Mouse (Mus musculus) large intestine, adult 2 months (tissue): ENCODE measurements around the gene Ceacam1. TPM values are rescaled to one million over a fixed set of nuclear protein-coding genes. Genes with fewer than 3 reads are reported as not detected.
"Not testable (repeated sequence)": the region's sequence is repeated elsewhere in the genome, so short reads cannot be mapped to it uniquely, and the experiment has no call there.

Experiments used
- DNase-seq: peaks from one replicate; pipeline ENCODE4 v3.0.0-alpha.2; 2012; ENCODE audit warnings: low read depth, low spot score
- WGBS: fragments of 180-500 bp; shearing (Covaris S2); methylation state at CpG from one replicate; pipeline ENCODE4 v1.1.7; 2018; 5-methylcytosine and 5-hydroxymethylcytosine counted together
- polyA plus RNA-seq: library from polyadenylated mRNA; depleted of rRNA; stranded (reverse); fragments of >200 nt; gene quantifications from 2 replicates; pipeline ENCODE4 v1.2.3, GENCODE M21; 2012; rRNA removed

Ceacam1 gene
- polyA plus RNA-seq = 658 and 768 TPM in 2 replicates

DNA sequence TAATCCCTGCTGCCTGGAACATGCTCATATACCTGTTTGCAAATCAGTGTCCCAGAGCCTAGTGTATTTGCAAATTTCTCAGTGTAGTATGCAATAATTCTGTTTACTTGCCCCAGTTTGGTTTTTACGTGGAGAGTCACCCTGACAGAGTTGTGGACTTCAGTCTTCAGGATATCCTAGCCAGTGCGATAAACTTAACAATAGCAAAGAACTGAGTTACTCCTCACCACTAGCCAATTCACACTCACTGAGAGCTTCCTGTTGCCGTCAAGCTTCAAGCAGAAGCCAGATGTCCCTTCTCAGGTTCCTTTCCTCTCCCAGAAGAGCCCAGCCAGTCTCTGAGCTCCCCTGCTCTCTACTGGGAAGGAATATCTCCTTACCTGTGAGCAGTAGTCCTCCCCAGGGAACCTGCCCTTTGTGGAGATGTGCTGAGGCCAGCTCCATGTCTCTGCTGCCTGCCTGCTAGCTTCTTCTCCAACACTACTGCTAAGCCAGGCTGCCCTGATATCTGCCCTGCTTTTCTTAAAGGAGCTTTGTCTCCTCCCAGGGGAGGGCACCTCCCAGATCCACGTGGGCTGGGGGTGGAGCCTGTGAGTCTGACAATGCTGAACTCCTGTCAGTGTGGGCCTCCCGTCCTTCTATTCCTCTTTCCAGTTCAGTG lies at the start of gene Ceacam1:
Ceacam1 (minus strand) TSS at position 513 of the 661 bp plus-strand sequence.
- peak; percentile 87 for DNase-seq
- WGBS = 5% methylated on average over 5 of the region's 5 CpGs

DNA sequence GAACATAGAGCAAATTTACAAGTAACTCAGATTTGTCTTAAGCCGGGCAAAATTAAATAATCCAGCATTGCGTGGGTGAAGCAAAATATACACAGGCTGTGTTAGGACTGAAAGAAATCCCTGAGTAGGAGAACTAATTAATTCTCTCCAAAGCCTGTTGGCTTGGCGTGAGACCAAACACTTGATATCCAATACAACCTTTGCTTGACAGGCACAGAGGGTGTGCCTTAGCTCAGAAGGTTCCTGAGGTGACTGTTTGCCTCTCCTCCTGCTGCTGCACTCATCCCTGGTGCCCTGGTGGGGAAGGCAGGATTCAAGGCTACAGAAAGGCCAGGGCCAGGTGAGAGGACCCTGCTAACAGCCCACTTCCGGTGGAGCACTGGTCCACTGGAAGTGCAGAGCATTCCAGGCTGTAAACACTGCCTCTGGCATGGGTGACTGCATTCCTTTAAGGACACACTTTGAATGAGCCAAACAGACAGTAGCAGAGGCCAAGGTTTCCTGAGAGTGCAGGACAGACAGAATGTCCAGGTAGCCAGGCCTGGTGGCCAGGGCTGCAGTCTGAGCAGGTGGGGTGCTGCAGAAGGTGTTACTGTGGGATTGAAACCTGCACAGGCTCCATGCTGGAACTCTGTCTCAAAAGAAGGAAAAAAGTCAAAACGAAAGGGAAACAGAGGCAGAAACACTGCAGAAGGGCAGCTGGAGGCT lies 38.8 kb upstream of the Ceacam1 start:
- not testable (repeated sequence) for DNase-seq
- WGBS = 77% methylated on average over 2 of the region's 5 CpGs

GRCm38 (mm10) chr7:25515667-25516066 lies 38.3 kb upstream of the Ceacam1 start:
- 62% methylated on average over 1 of the region's 1 CpGs for WGBS
- DNase-seq = not testable (repeated sequence)

DNA sequence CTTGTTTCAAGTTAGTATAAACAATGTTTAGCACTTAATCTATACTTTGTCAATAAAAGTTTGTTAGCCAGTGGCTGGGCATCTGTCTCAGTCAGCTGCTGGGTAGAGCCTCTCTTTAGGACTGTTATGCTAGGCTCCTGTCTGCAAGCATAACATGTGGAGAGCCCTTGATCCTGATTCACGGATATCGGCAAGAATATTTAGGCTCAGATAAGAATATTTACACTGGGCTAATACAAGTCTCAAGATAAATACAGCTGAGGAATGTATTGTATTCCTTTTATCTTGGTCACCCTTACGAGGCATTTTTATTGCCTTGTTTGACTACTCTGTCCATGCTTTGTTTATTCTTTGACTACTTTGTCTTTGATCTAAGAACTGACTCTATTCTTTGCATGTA lies 32.5 kb upstream of the Ceacam1 start:
- 12% methylated on average over 3 of the region's 3 CpGs for WGBS

DNA sequence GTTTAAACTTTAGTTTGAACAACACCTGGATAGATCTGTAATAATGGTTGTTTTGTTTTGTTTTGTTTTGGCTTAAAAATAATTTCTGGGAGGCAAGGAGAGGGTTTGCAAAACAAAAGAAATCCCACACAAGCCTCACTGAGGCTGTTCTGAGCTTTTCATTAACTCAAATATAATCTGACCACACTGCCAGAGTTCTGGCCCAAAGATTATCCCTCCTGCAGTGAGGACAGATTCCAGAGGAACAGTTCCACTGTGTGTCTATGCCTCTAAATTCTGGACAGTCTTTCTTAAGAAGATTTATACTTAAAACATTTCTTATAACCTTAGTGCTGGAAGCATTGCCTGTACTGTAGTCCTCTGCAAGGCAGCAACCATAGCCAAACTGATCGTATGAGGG lies 17.2 kb upstream of the Ceacam1 start:
- no peak for DNase-seq
- 78% methylated on average over 1 of the region's 1 CpGs for WGBS

More for the DNA sequence above, 32.5 kb upstream of the Ceacam1 start:
- no peak for DNase-seq

DNA sequence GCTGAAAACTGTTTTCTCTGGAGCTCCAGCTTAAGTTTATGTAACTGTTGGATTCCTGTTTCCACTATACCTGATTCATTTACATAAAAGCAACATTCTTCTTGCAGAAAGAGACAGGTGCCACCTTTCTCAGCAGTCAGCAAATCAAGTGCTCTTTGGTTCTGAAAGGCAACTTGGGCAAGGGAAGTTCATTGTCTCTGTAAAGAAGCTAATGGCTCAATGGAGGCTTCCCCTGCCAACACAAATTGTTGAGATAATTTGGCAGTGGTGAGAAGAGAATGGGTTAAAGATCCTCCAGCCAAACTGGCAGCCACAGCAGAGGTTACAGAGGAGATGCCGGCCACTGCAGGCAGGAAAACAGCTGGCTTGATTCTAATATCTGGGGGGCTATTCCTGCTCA lies 13.3 kb upstream of the Ceacam1 start:
- WGBS = no CpG with 5 or more reads among the region's 1 CpGs
- not testable (repeated sequence) for DNase-seq

DNA sequence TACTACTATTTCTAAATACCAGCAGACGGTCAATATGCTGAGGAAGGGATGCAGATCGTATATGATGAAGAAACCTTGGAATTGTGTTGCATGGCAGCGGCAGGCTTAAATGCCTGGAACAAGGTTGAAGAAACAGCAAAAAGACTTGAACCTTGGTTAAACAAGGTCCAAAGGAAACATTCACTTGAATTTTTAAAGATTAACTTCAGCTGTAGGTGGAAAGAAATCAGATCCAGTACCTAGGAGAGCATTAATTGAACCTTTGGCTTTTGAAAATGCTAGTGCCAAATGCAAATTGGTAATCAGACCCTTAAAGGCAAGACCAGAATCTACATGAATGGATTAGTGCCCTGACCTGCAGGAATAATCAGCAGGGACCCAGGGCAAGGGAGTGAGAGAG lies 12.0 kb upstream of the Ceacam1 start:
- not testable (repeated sequence) for DNase-seq
- WGBS = 95% methylated on average over 3 of the region's 3 CpGs

DNA sequence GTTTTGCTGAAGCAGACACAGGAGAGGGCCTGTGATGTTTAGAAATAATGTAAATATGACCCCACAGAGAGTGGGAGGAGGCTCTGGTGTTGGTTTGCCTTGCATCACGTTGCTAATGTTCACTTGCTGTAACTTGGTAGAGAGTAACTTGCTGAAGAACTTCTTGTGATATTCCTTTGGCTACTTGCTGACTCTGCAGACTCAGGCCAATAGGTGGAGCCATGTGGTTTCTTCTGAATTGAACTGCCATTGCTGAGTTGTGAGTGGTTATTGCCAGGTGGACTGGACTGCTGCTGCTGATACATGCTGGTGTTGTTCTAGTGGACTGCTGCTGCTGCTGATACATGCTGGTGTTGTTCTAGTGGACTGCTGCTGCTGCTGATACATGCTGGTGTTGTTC lies 8.8 kb upstream of the Ceacam1 start:
- 5% methylated on average over 1 of the region's 1 CpGs for WGBS
- no peak for DNase-seq

GRCm38 (mm10) chr7:25485061-25485460 lies 7.7 kb upstream of the Ceacam1 start:
- 54% methylated on average over 5 of the region's 5 CpGs for whole genome bisulfite sequencing

DNA sequence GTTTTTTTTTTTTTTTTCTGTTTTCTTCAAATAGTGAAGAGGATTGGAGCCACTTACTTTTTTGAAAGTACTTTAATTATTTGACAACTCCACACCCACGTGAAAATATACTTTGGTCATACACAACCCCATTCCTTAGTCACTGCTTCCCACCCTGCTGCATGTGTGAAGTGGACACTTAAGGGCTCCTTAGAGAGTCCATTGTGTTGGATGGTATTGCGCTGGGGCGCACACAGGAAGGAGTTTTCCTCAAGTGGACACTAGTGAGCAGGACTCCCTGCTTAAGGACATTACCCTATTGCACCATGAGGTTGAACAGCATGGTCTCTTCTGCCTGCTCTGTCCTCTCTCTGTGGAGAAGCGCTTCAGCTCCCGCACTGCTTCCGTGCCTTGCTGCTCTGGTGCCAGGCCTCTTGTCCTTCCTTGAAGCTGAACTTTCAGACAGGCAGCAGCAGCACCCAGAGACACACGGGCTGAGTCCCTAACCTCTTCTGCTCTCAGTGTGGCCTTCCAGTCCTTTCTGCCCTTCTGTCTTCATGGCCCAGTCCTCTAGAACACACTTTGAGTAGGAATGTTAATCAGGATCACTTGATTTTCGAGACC lies 5.8 kb upstream of the Ceacam1 start:
- DNase-seq = no peak
- WGBS = 86% methylated on average over 8 of the region's 8 CpGs

More at GRCm38 (mm10) chr7:25485061-25485460, 7.7 kb upstream of the Ceacam1 start:
- DNase-seq = no peak

GRCm38 (mm10) chr7:25480791-25481190 lies 3.4 kb upstream of the Ceacam1 start:
- 70% methylated on average over 8 of the region's 8 CpGs for WGBS
- DNase-seq = not testable (repeated sequence)

- DNase-seq = no peak
- 3% methylated on average over 1 of the region's 1 CpGs for WGBS
Measured at GRCm38 (mm10) chr7:25479440-25479839, 2.0 kb upstream of the Ceacam1 start.

DNA sequence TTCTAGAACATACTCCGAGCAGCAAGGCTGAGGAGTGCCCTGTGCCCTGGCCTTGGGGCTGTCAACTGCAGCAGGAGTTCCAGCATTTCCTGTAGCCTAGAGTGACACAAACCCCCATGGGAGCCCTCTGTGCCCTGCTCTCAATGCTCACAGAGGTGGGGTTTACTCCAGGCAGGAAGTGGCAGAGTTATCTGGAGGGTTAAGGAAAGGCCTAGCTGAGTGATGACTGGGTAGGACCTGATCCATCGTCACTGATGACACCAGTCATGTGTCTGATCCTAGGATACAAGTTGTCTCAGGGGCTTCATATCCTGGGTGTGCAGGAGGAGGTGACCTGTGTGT lies 320 bp upstream of the Ceacam1 start:
- not testable (repeated sequence) for DNase-seq
- WGBS = 39% methylated on average over 2 of the region's 2 CpGs

GRCm38 (mm10) chr7:25471821-25472220 lies 5.6 kb downstream of the Ceacam1 start:
- not testable (repeated sequence) for DNase-seq
- 49% methylated on average over 6 of the region's 6 CpGs for WGBS

DNA sequence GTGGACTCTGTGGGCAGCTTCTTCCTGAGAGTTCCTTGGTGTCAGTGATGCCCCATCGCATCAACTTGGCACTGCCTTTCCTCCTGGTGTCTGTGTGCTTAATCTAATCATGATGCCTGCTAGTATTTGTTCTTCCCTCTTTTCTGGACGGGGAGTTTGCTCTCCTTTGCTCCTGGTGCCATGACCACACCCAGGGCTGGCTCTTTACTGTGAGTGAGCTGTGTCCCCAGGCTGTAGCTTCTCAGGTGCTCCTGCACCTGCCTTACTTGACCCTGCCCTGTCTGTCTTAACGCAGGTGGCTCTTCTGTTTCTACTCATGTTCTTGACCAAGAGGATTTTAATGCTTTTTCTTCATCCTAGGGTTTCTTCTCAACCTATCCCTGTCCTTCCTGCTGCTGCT lies 11.8 kb downstream of the Ceacam1 start:
- not testable (repeated sequence) for DNase-seq
- 34% methylated on average over 3 of the region's 3 CpGs for WGBS

DNA sequence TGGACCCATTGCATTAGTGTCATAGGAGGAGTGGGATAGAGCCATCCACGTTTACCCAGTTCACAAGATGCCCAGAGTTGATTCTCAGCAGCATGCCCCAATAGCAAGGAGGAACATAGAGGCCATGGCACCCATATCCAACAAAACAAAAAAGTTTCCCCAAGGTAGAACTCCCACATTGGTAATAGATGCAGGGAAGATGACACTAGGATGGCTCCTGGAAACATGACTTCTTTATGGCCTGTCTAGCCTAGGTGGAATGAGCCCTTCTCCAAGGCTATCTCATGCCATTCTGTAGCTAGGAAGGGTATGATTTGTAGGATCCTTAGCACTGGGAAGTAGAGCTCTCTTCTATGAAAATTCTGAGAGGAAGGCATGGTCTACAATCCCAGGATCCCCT lies 12.4 kb downstream of the Ceacam1 start:
- 77% methylated on average over 1 of the region's 1 CpGs for WGBS
- DNase-seq = no peak

GRCm38 (mm10) chr7:25462033-25462337 lies 15.4 kb downstream of the Ceacam1 start:
- DNase-seq = not testable (repeated sequence)
- no CpG with 5 or more reads among the region's 1 CpGs for WGBS

GRCm38 (mm10) chr7:25461336-25462032 lies 15.9 kb downstream of the Ceacam1 start:
- 36% methylated on average over 4 of the region's 5 CpGs for WGBS
- not testable (repeated sequence) for DNase-seq

GRCm38 (mm10) chr7:25452103-25452502 lies 25.3 kb downstream of the Ceacam1 start:
- WGBS = 46% methylated on average over 3 of the region's 3 CpGs
- DNase-seq = no peak
